Mouse (Mus musculus) hindlimb bud, embryonic 11.5 days (tissue): ENCODE results near the gene Olfr1151.

Source experiments
- DNase-seq: peaks from one replicate; pipeline ENCODE4 v3.0.0-alpha.2; 2012; ENCODE audit warnings: low read depth, low spot score; ENCODE audit errors: extremely low spot score

The Olfr1151 gene

DNA sequence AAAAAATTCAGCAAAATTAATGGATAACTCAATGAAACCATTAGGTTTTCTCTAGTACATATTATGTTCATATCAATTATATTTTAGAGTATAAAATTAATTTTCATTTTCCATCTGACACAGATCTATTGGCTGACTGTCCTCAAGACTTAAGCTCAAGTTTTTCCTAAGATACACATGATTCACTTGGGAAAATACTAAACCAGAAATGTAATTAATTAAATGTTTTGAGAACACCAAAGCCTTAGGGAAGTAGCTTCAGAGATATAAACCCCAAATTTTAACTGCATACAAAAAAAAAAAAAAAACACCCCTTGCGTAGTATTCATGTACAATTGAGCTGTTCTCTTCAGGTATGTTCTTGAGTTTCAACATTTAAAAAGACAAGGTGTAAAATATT, at the start of gene Olfr1151:
Olfr1151 (plus strand) TSS at position 301 of the 400 bp plus-strand sequence.
- no peak for DNase-seq

DNA sequence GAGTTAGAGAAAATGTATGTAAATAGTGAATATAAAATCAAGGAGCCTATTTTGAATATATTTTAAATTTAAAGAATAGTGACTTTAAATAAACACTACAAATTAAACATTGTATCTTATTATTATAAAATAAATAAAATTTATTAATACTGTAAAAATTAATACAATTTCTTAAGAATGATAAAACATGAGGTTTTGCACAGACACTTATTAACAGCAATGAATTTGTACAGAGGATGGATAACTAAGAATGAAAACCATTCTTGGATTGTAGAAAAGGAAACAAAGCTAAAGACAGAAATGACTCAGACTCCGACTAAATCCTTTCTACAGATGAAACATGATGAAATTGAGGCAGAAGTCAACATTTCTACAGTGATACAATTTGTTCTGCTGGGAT, 46.1 kb upstream of the Olfr1151 start, which contains the start of gene Olfr1145:
Olfr1145 (plus strand) TSS at position 301 of the 400 bp plus-strand sequence.
- no peak for DNase-seq

DNA sequence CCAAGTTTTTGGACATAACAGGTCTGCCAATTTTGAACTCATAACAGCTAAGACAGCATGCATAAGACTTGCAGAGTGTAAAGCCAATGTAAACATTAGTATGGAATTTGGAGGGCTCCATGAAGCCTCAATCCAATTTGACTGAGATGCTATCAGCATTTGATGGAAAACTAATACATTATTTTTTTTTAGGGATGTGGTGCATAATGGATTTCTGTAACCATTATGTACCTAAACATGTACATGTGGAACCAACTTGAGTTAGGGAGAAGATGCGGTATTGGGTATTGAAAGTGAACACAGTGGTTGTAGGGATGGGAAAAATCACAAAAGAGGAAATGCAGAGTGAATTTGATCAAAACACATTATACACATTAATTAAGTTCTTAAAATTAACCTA, 25.4 kb upstream of the Olfr1151 start, which contains the start of gene Olfr1148:
Olfr1148 (plus strand) TSS at position 301 of the 400 bp plus-strand sequence.
- DNase-seq, result no peak

DNA sequence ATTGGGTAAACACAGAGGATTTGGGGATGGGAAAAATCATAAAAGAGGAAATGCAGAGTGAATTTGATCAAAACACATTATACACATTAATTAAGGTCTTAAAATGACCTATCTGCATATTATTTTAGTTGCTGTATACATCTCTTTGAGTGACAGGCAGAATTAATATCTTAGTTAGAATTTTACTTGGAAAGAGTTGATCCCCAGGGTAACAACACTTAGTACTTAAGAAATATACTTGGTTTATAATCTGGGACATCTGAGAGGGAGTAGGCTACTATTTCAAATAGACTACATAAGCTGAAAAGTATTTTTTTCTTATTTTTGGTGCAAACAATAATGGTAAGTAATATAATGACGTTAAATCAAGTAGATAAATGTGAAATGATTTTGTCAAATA, 12.0 kb upstream of the Olfr1151 start, which contains the start of gene Olfr1150-ps1:
Olfr1150-ps1 (plus strand) TSS at position 301 of the 400 bp plus-strand sequence.
- DNase-seq, result no peak

DNA sequence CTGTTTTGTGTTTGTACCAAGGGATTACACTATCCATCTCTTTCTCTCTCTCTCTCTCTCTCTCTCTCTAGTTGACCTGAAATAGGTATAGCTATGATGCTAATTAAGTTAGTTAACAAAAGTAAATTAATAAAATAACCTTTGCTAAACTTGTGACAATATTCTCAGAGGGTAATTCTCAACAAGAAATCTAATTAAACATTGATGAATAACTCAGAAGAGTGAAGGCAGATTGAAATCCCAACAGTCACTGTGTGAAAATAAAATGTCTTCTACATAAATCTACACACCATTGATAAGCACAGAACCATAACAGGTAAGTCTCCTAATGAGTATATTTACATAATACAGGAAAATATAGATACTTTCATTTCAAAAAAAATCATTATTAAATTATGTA, 10.5 kb downstream of the Olfr1151 start, which contains the start of gene Olfr1152:
Olfr1152 (plus strand) TSS at position 301 of the 400 bp plus-strand sequence.
- no peak for DNase-seq

DNA sequence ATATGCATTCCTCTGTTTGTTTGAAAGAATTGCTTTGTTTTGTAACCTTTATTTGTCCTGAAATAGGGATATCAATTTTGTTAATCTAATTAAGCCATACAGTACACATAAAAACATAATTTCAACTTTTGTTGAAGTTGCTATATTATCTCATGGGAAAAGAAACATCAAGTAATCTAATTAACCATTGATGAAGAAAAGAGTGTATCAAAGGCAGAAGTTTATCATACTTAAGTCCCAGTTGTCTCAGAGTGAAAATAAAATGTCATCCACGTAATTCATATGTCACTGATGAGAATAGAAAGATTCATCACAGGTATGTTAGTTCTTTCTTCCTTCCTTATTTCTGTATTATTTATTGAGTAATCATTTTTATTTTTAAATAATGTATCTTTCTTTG, 39.0 kb downstream of the Olfr1151 start, which contains the start of gene Olfr1153:
Olfr1153 (plus strand) TSS at position 301 of the 400 bp plus-strand sequence.
- DNase-seq, result no peak

DNA sequence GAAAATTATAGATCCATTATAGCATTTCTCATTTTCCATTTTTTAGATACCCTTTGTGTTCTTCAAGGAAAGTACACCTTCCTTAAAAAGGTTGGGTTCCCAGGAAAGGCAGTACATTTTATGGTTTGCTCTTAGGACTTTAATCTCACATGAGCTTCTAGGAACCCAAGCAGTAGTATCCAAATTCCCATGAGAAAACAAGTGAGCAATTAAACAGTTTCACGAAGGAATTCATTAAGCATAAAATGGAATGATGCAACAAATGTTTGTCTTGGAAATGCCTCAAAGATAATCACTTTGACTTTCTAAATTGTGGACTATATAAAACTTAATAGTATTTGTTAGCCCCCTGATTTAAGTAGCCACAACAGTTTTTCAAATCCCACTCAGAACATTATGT, 49.4 kb downstream of the Olfr1151 start, which contains the start of gene Olfr1154:
Olfr1154 (minus strand) TSS at position 101 of the 400 bp plus-strand sequence.
- no peak for DNase-seq
